Mouse (Mus musculus): ENCODE data around the gene Stbd1. TPM values are rescaled to one million over a fixed set of nuclear protein-coding genes. Genes with fewer than 3 reads are reported as not detected.

Gene Stbd1
- polyA plus RNA-seq, 1 experiment from 2014 or later: 2.6 TPM

- H3K9ac ChIP-seq: no peak overlapping the region
- H3K4me2 ChIP-seq: no peak overlapping the region
- no peaks in the 10 kb centered on the region for H3K4me1 ChIP-seq
- no peaks in the 10 kb centered on the region for H3K36me3 ChIP-seq (ENCODE audit: poor library complexity, severe bottlenecking)
- no peak overlapping the region for H3K27ac ChIP-seq
- ATAC-seq: no peak
- 94% methylated on average over 8 of the region's 8 CpGs for WGBS
- H3K9me3 ChIP-seq (replicated peaks): no peaks in the 10 kb centered on the region
- no peak overlapping the region for H3K4me3 ChIP-seq
- H3K27me3 ChIP-seq: peaks cover 4% of the 10 kb centered on the region; the same call in 1 of the 2 replicates
Observed at GRCm38 (mm10) chr5:92596865-92597264, 6.0 kb upstream of the Stbd1 start.

GRCm38 (mm10) chr5:92599030-92599429 is 3.8 kb upstream of the Stbd1 start:
- H3K27ac ChIP-seq: no peak overlapping the region
- WGBS: 89% methylated on average over 10 of the region's 10 CpGs
- H3K4me1 ChIP-seq: peaks cover 7% of the 10 kb centered on the region; the same call in 1 of the 2 replicates
- H3K9ac ChIP-seq: no peak overlapping the region
- H3K36me3 ChIP-seq (ENCODE audit: poor library complexity, severe bottlenecking): no peaks in the 10 kb centered on the region
- no peak for ATAC-seq
- no peak overlapping the region for H3K4me3 ChIP-seq
- H3K27me3 ChIP-seq: peaks cover 6% of the 10 kb centered on the region; the same call in 1 of the 2 replicates
- no peaks in the 10 kb centered on the region for H3K9me3 ChIP-seq (replicated peaks)
- H3K4me2 ChIP-seq: no peak overlapping the region

GRCm38 (mm10) chr5:92604452-92605247 is 1.8 kb downstream of the Stbd1 start:
- Histone ChIP-seq H3K36me3 (ENCODE audit: poor library complexity, severe bottlenecking) (no peaks in the 10 kb centered on the region), H3K9me3 (replicated peaks) (no peaks in the 10 kb centered on the region), H3K4me2 (no peak overlapping the region), H3K4me3 (no peak overlapping the region), H3K9ac (no peak overlapping the region), H3K27me3 (peaks cover 6% of the 10 kb centered on the region; the same call in 1 of the 2 replicates), H3K27ac (no peak overlapping the region), H3K4me1 (peaks cover 7% of the 10 kb centered on the region; the same call in 1 of the 2 replicates)
- 83% methylated on average over 10 of the region's 10 CpGs for WGBS
- ATAC-seq: no peak

GRCm38 (mm10) chr5:92607492-92608229 is 4.8 kb downstream of the Stbd1 start:
- Histone ChIP-seq H3K36me3 (ENCODE audit: poor library complexity, severe bottlenecking) (no peaks in the 10 kb centered on the region), H3K27me3 (no peaks in the 10 kb centered on the region), H3K9me3 (replicated peaks) (no peaks in the 10 kb centered on the region), H3K4me3 (no peak overlapping the region), H3K9ac (no peak overlapping the region), H3K27ac (no peak overlapping the region), H3K4me2 (no peak overlapping the region), H3K4me1 (peaks cover 7% of the 10 kb centered on the region; the same call in 1 of the 2 replicates)
- 91% methylated on average over 5 of the region's 5 CpGs for WGBS
- ATAC-seq: no peak

GRCm38 (mm10) chr5:92612756-92613155 is 9.9 kb downstream of the Stbd1 start:
- Histone ChIP-seq H3K9ac (no peak overlapping the region), H3K27ac (no peak overlapping the region), H3K4me2 (no peak overlapping the region), H3K9me3 (replicated peaks) (no peaks in the 10 kb centered on the region), H3K4me3 (no peak overlapping the region), H3K4me1 (no peaks in the 10 kb centered on the region), H3K36me3 (ENCODE audit: poor library complexity, severe bottlenecking) (no peaks in the 10 kb centered on the region), H3K27me3 (no peaks in the 10 kb centered on the region)
- WGBS: 91% methylated on average over 4 of the region's 4 CpGs
- ATAC-seq: no peak

GRCm38 (mm10) chr5:92621883-92622282 is 19.0 kb downstream of the Stbd1 start:
- no peaks in the 10 kb centered on the region for H3K27me3 ChIP-seq
- 78% methylated on average over 5 of the region's 5 CpGs for WGBS
- H3K9ac ChIP-seq: no peak overlapping the region
- no peak overlapping the region for H3K27ac ChIP-seq
- H3K4me1 ChIP-seq: no peaks in the 10 kb centered on the region
- no peak for ATAC-seq
- no peak overlapping the region for H3K4me2 ChIP-seq
- no peaks in the 10 kb centered on the region for H3K9me3 ChIP-seq (replicated peaks)
- H3K4me3 ChIP-seq: no peak overlapping the region
- H3K36me3 ChIP-seq (ENCODE audit: poor library complexity, severe bottlenecking): no peaks in the 10 kb centered on the region

GRCm38 (mm10) chr5:92627896-92628295 is 25.1 kb downstream of the Stbd1 start:
- Histone ChIP-seq H3K9me3 (replicated peaks) (no peaks in the 10 kb centered on the region), H3K27me3 (no peaks in the 10 kb centered on the region), H3K27ac (no peak overlapping the region), H3K36me3 (ENCODE audit: poor library complexity, severe bottlenecking) (no peaks in the 10 kb centered on the region), H3K4me2 (no peak overlapping the region), H3K9ac (no peak overlapping the region), H3K4me3 (no peak overlapping the region), H3K4me1 (no peaks in the 10 kb centered on the region)
- no peak for ATAC-seq
- 86% methylated on average over 7 of the region's 7 CpGs for WGBS

- no peaks in the 10 kb centered on the region for H3K9me3 ChIP-seq (replicated peaks)
- H3K36me3 ChIP-seq (ENCODE audit: poor library complexity, severe bottlenecking): no peaks in the 10 kb centered on the region
- ATAC-seq: no peak
- H3K27ac ChIP-seq: no peak overlapping the region
- no peaks in the 10 kb centered on the region for H3K27me3 ChIP-seq
- no peaks in the 10 kb centered on the region for H3K4me1 ChIP-seq
- WGBS: 61% methylated on average over 4 of the region's 4 CpGs
- no peak overlapping the region for H3K4me2 ChIP-seq
- H3K9ac ChIP-seq: no peak overlapping the region
- no peak overlapping the region for H3K4me3 ChIP-seq
Observed at GRCm38 (mm10) chr5:92633526-92633925, 30.7 kb downstream of the Stbd1 start.

- H3K4me2 ChIP-seq: no peak overlapping the region
- H3K9me3 ChIP-seq (replicated peaks): no peaks in the 10 kb centered on the region
- H3K9ac ChIP-seq: no peak overlapping the region
- ATAC-seq: no peak
- no peak overlapping the region for H3K27ac ChIP-seq
- no peaks in the 10 kb centered on the region for H3K36me3 ChIP-seq (ENCODE audit: poor library complexity, severe bottlenecking)
- 84% methylated on average over 3 of the region's 3 CpGs for WGBS
- H3K4me3 ChIP-seq: no peak overlapping the region
- no peaks in the 10 kb centered on the region for H3K4me1 ChIP-seq
- H3K27me3 ChIP-seq: no peaks in the 10 kb centered on the region
Observed at GRCm38 (mm10) chr5:92634916-92635315, 32.1 kb downstream of the Stbd1 start.

- no peak overlapping the region for H3K4me2 ChIP-seq
- H3K36me3 ChIP-seq (ENCODE audit: poor library complexity, severe bottlenecking): no peaks in the 10 kb centered on the region
- ATAC-seq: no peak
- no peak overlapping the region for H3K27ac ChIP-seq
- H3K4me3 ChIP-seq: no peak overlapping the region
- no peaks in the 10 kb centered on the region for H3K9me3 ChIP-seq (replicated peaks)
- no peaks in the 10 kb centered on the region for H3K4me1 ChIP-seq
- no peak overlapping the region for H3K9ac ChIP-seq
- H3K27me3 ChIP-seq: no peaks in the 10 kb centered on the region
- WGBS: 90% methylated on average over 5 of the region's 5 CpGs
Observed at GRCm38 (mm10) chr5:92635891-92636290, 33.0 kb downstream of the Stbd1 start.

GRCm38 (mm10) chr5:92640861-92641260 is 38.0 kb downstream of the Stbd1 start:
- H3K9ac ChIP-seq: no peak overlapping the region
- no peak overlapping the region for H3K27ac ChIP-seq
- no peak overlapping the region for H3K4me2 ChIP-seq
- H3K4me3 ChIP-seq: no peak overlapping the region
- no peaks in the 10 kb centered on the region for H3K36me3 ChIP-seq (ENCODE audit: poor library complexity, severe bottlenecking)
- no peaks in the 10 kb centered on the region for H3K4me1 ChIP-seq
- WGBS: 73% methylated on average over 3 of the region's 3 CpGs
- no peak for ATAC-seq
- no peaks in the 10 kb centered on the region for H3K27me3 ChIP-seq
- no peaks in the 10 kb centered on the region for H3K9me3 ChIP-seq (replicated peaks)

Measured in forebrain, embryonic 13.5 days (tissue).